Mouse (Mus musculus) limb, embryonic 14.5 days (tissue): ENCODE measurements around the gene Cstb. TPM values are rescaled to one million over a fixed set of nuclear protein-coding genes. Genes with fewer than 3 reads are reported as not detected.
"Not testable (repeated sequence)": the region's sequence is repeated elsewhere in the genome, so short reads cannot be mapped to it uniquely, and the experiment has no call there.

ENCODE experiments used
- ATAC-seq: fragments of 200-750 bp; cut with Nextera tagmentation; 2 replicates; pipeline ENCODE4 v1.8.0; 2017; ENCODE audit warnings: low read depth, moderate number of reproducible peaks, moderate TSS enrichment; ENCODE audit not compliant: low FRiP score
- DNase-seq: peaks from one replicate; pipeline ENCODE4 v3.0.0-alpha.2; 2015; ENCODE audit warnings: low spot score
- H3K27ac ChIP-seq: fragments of 300-500 bp; sonication (generic); replicated peaks from 2 replicates; pipeline ENCODE4 v1.5.1; 2014; ENCODE audit warnings: low read depth, mild to moderate bottlenecking, low read length, moderate library complexity, mixed read lengths
- H3K27me3 ChIP-seq: fragments of 300-500 bp; sonication (generic); 2 replicates; pipeline ENCODE4 v1.6.1; 2014; ENCODE audit warnings: low read length, mixed read lengths; ENCODE audit not compliant: control insufficient read depth, insufficient read depth
- H3K36me3 ChIP-seq: fragments of 300-500 bp; sonication (generic); 2 replicates; pipeline ENCODE4 v1.6.1; 2014; ENCODE audit warnings: mild to moderate bottlenecking, low read length, moderate library complexity, mixed read lengths; ENCODE audit not compliant: control insufficient read depth, insufficient read depth
- H3K4me1 ChIP-seq: fragments of 300-500 bp; sonication (generic); 2 replicates; pipeline ENCODE4 v1.6.1; 2014; ENCODE audit warnings: antibody characterized with exemption, low read length, mixed read lengths; ENCODE audit not compliant: control insufficient read depth, insufficient read depth
- H3K4me2 ChIP-seq: fragments of 300-500 bp; sonication (generic); replicated peaks from 2 replicates; pipeline ENCODE4 v1.6.1; 2014; ENCODE audit warnings: low read depth, mild to moderate bottlenecking, low read length, moderate library complexity; ENCODE audit not compliant: severe bottlenecking
- H3K4me3 ChIP-seq: fragments of 300-500 bp; sonication (generic); replicated peaks from 2 replicates; pipeline ENCODE4 v1.5.1; 2014; ENCODE audit warnings: low read length
- H3K9ac ChIP-seq: fragments of 300-500 bp; sonication (generic); 2 replicates; pipeline ENCODE4 v1.6.1; 2014; ENCODE audit warnings: mild to moderate bottlenecking, low read depth, low read length, moderate library complexity; ENCODE audit not compliant: severe bottlenecking
- H3K9me3 ChIP-seq: fragments of 300-500 bp; sonication (generic); 2 replicates; pipeline ENCODE4 v1.6.1; 2016; ENCODE audit warnings: low read length; ENCODE audit not compliant: control insufficient read depth
- POLR2A ChIP-seq: fragments of 200-500 bp; IDR thresholded peaks from 2 replicates; pipeline ENCODE4 v1.8.0; 2012; ENCODE audit warnings: inconsistent platforms, mild to moderate bottlenecking, moderate library complexity, borderline replicate concordance; ENCODE audit not compliant: insufficient read depth, insufficient read length; ENCODE audit errors: extremely low read depth
- WGBS: fragments of 180-500 bp; shearing (Covaris S2); extraction: QIAGEN DNeasy Blood & Tissue Kit; methylation state at CpG from one replicate; pipeline ENCODE4 v1.1.7; 2014; 5-methylcytosine and 5-hydroxymethylcytosine counted together
- polyA plus RNA-seq, 2 experiments: library from polyadenylated mRNA; depleted of rRNA in 1 of 2; stranded (reverse) in 1 of 2; unstranded in 1 of 2; fragments of >200 nt; fragmentation: Nextera tagmentation in 1 of 2; extraction: Ambion mirVana in 1 of 2; gene quantifications; 2 replicates each; pipeline versions ENCODE4 v1.2.1 to v1.2.3; 2012 to 2014

Cstb gene
- polyA plus RNA-seq, 2 experiments: 157 to 338 TPM

GRCm38 (mm10) chr10:78409035-78409788, 16.3 kb upstream of the Cstb start:
- TF ChIP-seq POLR2A: no peak

DNA sequence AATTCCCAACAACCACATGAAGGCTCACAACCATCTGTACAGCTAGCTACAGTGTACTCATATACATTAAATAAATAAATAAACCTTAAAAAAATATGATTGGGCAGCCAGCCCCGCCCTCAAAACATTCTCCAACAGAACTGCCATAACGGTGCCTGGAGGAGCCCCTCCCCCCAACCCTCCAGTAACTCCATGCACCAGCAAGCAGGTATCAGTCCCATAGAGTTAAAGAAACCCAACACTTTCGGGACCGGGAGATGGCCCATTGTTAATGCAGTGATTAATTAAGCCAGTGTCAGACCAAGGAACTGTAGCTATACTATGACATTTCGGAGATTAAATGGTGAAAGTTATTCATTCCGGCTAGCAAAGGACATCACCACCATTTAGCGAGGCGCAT, 13.6 kb upstream of the Cstb start:
- no peak overlapping the region for H3K27ac ChIP-seq
- ATAC-seq: no peak
- no peak for DNase-seq

More at GRCm38 (mm10) chr10:78409035-78409788, 16.3 kb upstream of the Cstb start:
- Histone ChIP-seq H3K4me1 (no peaks in the 10 kb centered on the region), H3K4me3 (no peak overlapping the region), H3K9ac (no peak overlapping the region), H3K4me2 (no peak overlapping the region), H3K27me3 (no peaks in the 10 kb centered on the region), H3K36me3 (peaks cover 66% of the 10 kb centered on the region), H3K27ac (no peak overlapping the region), H3K9me3 (no peaks in the 10 kb centered on the region)
- DNase-seq (no peak), ATAC-seq (no peak)
- 86% methylated on average over 9 of the region's 9 CpGs for WGBS

DNA sequence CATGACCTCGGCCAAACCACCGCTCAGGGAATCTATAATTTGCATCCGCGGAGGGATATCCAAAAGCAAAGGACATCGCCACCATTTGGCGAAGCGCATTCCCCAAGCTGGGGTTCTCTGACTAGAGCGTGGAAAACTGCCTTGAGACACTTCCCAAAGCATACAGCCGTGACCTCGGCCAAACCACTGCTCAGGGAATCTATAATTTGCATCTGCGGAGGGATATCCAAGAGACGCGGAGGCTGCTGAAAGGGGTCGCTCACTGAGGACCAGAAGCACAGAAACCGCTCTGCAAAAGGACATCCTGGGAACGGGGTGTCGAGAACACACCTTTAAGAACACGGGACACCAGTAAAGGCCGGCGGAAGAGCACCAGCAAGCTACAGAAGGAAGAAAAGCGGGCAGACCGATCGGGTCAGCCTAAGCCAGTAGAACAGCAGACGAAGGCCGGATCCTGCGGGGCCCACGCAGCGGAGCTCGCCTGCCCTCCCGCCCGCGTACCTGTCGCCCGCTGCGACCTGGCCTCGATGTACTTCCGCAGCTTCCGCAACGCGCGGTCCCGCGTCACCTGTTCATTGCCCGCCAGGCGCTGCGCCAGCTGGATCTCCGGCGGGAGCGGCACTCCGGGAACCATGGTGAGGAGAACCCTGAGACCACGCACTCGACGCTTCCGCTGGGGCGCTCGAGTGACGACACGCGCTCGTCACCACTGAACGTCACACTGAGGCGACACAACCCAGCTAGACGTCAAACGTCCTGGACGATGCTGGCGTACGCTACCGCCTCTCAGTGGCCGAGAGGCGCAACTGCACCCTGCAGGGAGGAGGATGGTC, 12.9 kb upstream of the Cstb start, which contains the start of gene Rrp1:
TSS of gene Rrp1 (minus strand) at position 725 of the 833 bp plus-strand sequence.
- H3K4me1 ChIP-seq: no peaks in the 10 kb centered on the region
- peak within 1 kb of the TSS; percentile 88 for H3K27ac ChIP-seq
- ATAC-seq (peak; percentile 93), DNase-seq (peak; percentile 94)
- 0 out of 2 replicates have a peak, but pooled peaks have one; percentile 20 for TF ChIP-seq POLR2A
- peaks cover 34% of the 10 kb centered on the region for H3K36me3 ChIP-seq
- H3K9me3 ChIP-seq: no peaks in the 10 kb centered on the region
- peak within 1 kb of the TSS; percentile 81 for H3K9ac ChIP-seq
- no peaks in the 10 kb centered on the region for H3K27me3 ChIP-seq
- H3K4me2 ChIP-seq: peak within 1 kb of the TSS; percentile 69
- H3K4me3 ChIP-seq: peak within 1 kb of the TSS; percentile 85
- WGBS: under 1% methylated on average over 70 of the region's 70 CpGs

More for the DNA sequence above, 13.6 kb upstream of the Cstb start:
- no peaks in the 10 kb centered on the region for H3K27me3 ChIP-seq
- H3K4me1 ChIP-seq: no peaks in the 10 kb centered on the region
- H3K36me3 ChIP-seq: peaks cover 41% of the 10 kb centered on the region
- WGBS: 17% methylated on average over 8 of the region's 8 CpGs
- no peaks in the 10 kb centered on the region for H3K9me3 ChIP-seq
- peak overlapping the region; percentile 69 for H3K4me2 ChIP-seq
- no peak for TF ChIP-seq POLR2A
- peak overlapping the region; percentile 85 for H3K4me3 ChIP-seq
- peak overlapping the region; percentile 81 for H3K9ac ChIP-seq

DNA sequence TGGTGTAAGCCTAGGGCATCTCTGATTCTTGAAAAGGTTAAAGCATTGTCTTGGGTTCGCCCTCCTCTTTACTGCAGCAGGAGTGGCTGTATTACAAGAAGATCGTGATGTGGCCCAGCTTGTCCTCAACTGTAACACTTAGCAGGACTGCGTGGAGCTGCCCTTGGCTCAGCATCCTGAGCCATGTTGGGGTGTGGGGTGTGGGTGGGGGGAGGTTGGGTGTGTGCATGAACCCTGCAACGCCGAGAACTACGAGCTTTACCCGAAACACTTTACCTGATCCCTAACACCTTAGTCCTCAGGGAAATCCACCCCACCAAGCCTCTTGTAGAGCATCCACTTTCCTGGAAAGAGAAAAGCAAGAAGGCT, 12.3 kb upstream of the Cstb start:
- Histone ChIP-seq H3K9me3 (no peaks in the 10 kb centered on the region), H3K27ac (peak overlapping the region; percentile 88; the same call in 1 of the 2 replicates), H3K4me1 (no peaks in the 10 kb centered on the region), H3K36me3 (peaks cover 30% of the 10 kb centered on the region), H3K4me2 (peak overlapping the region; percentile 69), H3K27me3 (no peaks in the 10 kb centered on the region), H3K4me3 (peak overlapping the region; percentile 85), H3K9ac (0 out of 2 replicates have a peak overlapping the region, but pooled peaks have one; percentile 32)
- DNase-seq (no peak), ATAC-seq (peak; percentile 41; the same call in 1 of the 2 replicates)
- TF ChIP-seq POLR2A: no peak
- WGBS: 48% methylated on average over 7 of the region's 7 CpGs

DNA sequence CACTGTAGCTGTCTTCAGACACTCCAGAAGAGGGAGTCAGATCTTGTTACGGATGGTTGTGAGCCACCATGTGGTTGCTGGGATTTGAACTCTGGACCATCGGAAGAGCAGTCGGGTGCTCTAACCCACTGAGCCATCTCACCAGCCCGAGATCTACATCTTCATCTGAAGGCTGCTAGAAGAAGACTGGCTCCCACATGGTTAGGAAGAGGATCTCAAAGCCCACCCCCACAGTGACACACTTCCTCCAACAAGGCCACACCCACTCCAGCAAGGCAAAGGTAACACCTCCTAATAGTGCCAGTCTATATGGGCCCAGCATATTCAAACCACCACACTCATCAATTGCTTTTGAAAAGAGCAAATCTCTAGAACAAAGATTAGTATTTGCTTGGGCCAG, 10.5 kb upstream of the Cstb start:
- not testable (repeated sequence) for H3K4me2 ChIP-seq, H3K4me1 ChIP-seq, H3K9me3 ChIP-seq, H3K9ac ChIP-seq, ATAC-seq, H3K4me3 ChIP-seq, DNase-seq, H3K27me3 ChIP-seq, H3K27ac ChIP-seq
- H3K36me3 ChIP-seq: peaks cover 13% of the 10 kb centered on the region
- 82% methylated on average over 3 of the region's 4 CpGs for WGBS
